Mouse (Mus musculus): ENCODE measurements around the gene Atg16l1. TPM values are rescaled to one million over a fixed set of nuclear protein-coding genes. Genes with fewer than 3 reads are reported as not detected.

Gene Atg16l1
- 9.1 and 12.3 TPM in 2 replicates for polyA plus RNA-seq (2012; rRNA removed)

GRCm38 (mm10) chr1:87755641-87756470 lies at the start of gene Atg16l1:
Atg16l1 (plus strand) TSS chr1:87755870.
- H3K36me3 ChIP-seq (ENCODE audit: control insufficient read depth, insufficient read depth, low read length): peaks cover 6% of the 10 kb centered on the region
- peak within 1 kb of the TSS; percentile 98 for H3K4me3 ChIP-seq (ENCODE audit: low read depth, low read length)
- TF ChIP-seq CTCF (IDR thresholded peaks at IDR 0.05; ENCODE audit: extremely low read depth, insufficient read length, insufficient replicate concordance, low read depth, low read length) (peak; percentile 47; the same call in 1 of the 2 replicates), POLR2A (IDR thresholded peaks at IDR 0.05; ENCODE audit: low read depth, low read length) (peak; percentile 76)
- peak within 1 kb of the TSS; percentile 82 for H3K27ac ChIP-seq (ENCODE audit: insufficient read depth, low read depth, low read length)
- under 1% methylated on average over 79 of the region's 79 CpGs for WGBS
- H3K27me3 ChIP-seq (ENCODE audit: control insufficient read depth, insufficient read depth, low read length): no peaks in the 10 kb centered on the region
- peaks cover 4% of the 10 kb centered on the region; the same call in 1 of the 2 replicates for H3K4me1 ChIP-seq (ENCODE audit: control insufficient read depth, insufficient read depth, insufficient read length, low read length)

- Histone ChIP-seq H3K4me1 (ENCODE audit: control insufficient read depth, insufficient read depth, insufficient read length, low read length) (no peaks in the 10 kb centered on the region), H3K27me3 (ENCODE audit: control insufficient read depth, insufficient read depth, low read length) (no peaks in the 10 kb centered on the region), H3K4me3 (ENCODE audit: low read depth, low read length) (no peak overlapping the region), H3K36me3 (ENCODE audit: control insufficient read depth, insufficient read depth, low read length) (no peaks in the 10 kb centered on the region), H3K27ac (ENCODE audit: insufficient read depth, low read depth, low read length) (no peak overlapping the region)
- TF ChIP-seq CTCF (IDR thresholded peaks at IDR 0.05; ENCODE audit: extremely low read depth, insufficient read length, insufficient replicate concordance, low read depth, low read length) (no peak), POLR2A (IDR thresholded peaks at IDR 0.05; ENCODE audit: low read depth, low read length) (no peak)
- WGBS: 81% methylated on average over 3 of the region's 3 CpGs
Observed at GRCm38 (mm10) chr1:87706361-87706760, 49.3 kb upstream of the Atg16l1 start.

- H3K4me1 ChIP-seq (ENCODE audit: control insufficient read depth, insufficient read depth, insufficient read length, low read length): no peaks in the 10 kb centered on the region
- 82% methylated on average over 6 of the region's 6 CpGs for WGBS
- H3K27me3 ChIP-seq (ENCODE audit: control insufficient read depth, insufficient read depth, low read length): no peaks in the 10 kb centered on the region
- no peak overlapping the region for H3K27ac ChIP-seq (ENCODE audit: insufficient read depth, low read depth, low read length)
- no peak overlapping the region for H3K4me3 ChIP-seq (ENCODE audit: low read depth, low read length)
- no peaks in the 10 kb centered on the region for H3K36me3 ChIP-seq (ENCODE audit: control insufficient read depth, insufficient read depth, low read length)
- TF ChIP-seq POLR2A (IDR thresholded peaks at IDR 0.05; ENCODE audit: low read depth, low read length): no peak
- no peak for TF ChIP-seq CTCF (IDR thresholded peaks at IDR 0.05; ENCODE audit: extremely low read depth, insufficient read length, insufficient replicate concordance, low read depth, low read length)
Observed at GRCm38 (mm10) chr1:87709020-87709419, 46.6 kb upstream of the Atg16l1 start.

- H3K27me3 ChIP-seq (ENCODE audit: control insufficient read depth, insufficient read depth, low read length): no peaks in the 10 kb centered on the region
- no peaks in the 10 kb centered on the region for H3K36me3 ChIP-seq (ENCODE audit: control insufficient read depth, insufficient read depth, low read length)
- H3K4me1 ChIP-seq (ENCODE audit: control insufficient read depth, insufficient read depth, insufficient read length, low read length): no peaks in the 10 kb centered on the region
- H3K27ac ChIP-seq (ENCODE audit: insufficient read depth, low read depth, low read length): no peak overlapping the region
- TF ChIP-seq POLR2A (IDR thresholded peaks at IDR 0.05; ENCODE audit: low read depth, low read length) (no peak), CTCF (IDR thresholded peaks at IDR 0.05; ENCODE audit: extremely low read depth, insufficient read length, insufficient replicate concordance, low read depth, low read length) (no peak)
- WGBS: 83% methylated on average over 7 of the region's 7 CpGs
- H3K4me3 ChIP-seq (ENCODE audit: low read depth, low read length): no peak overlapping the region
Observed at GRCm38 (mm10) chr1:87709661-87710270, 45.9 kb upstream of the Atg16l1 start.

GRCm38 (mm10) chr1:87711938-87712613 lies 43.6 kb upstream of the Atg16l1 start:
- TF ChIP-seq CTCF (IDR thresholded peaks at IDR 0.05; ENCODE audit: extremely low read depth, insufficient read length, insufficient replicate concordance, low read depth, low read length): no peak
- Histone ChIP-seq H3K36me3 (ENCODE audit: control insufficient read depth, insufficient read depth, low read length) (no peaks in the 10 kb centered on the region), H3K27me3 (ENCODE audit: control insufficient read depth, insufficient read depth, low read length) (no peaks in the 10 kb centered on the region), H3K27ac (ENCODE audit: insufficient read depth, low read depth, low read length) (no peak overlapping the region), H3K4me3 (ENCODE audit: low read depth, low read length) (no peak overlapping the region), H3K4me1 (ENCODE audit: control insufficient read depth, insufficient read depth, insufficient read length, low read length) (no peaks in the 10 kb centered on the region)
- whole genome bisulfite sequencing: 81% methylated on average over 10 of the region's 10 CpGs

GRCm38 (mm10) chr1:87712614-87712971 lies 43.1 kb upstream of the Atg16l1 start:
- Histone ChIP-seq H3K4me1 (ENCODE audit: control insufficient read depth, insufficient read depth, insufficient read length, low read length) (no peaks in the 10 kb centered on the region), H3K36me3 (ENCODE audit: control insufficient read depth, insufficient read depth, low read length) (no peaks in the 10 kb centered on the region), H3K27ac (ENCODE audit: insufficient read depth, low read depth, low read length) (no peak overlapping the region), H3K27me3 (ENCODE audit: control insufficient read depth, insufficient read depth, low read length) (no peaks in the 10 kb centered on the region), H3K4me3 (ENCODE audit: low read depth, low read length) (no peak overlapping the region)
- WGBS: 51% methylated on average over 1 of the region's 1 CpGs
- no peak for TF ChIP-seq CTCF (IDR thresholded peaks at IDR 0.05; ENCODE audit: extremely low read depth, insufficient read length, insufficient replicate concordance, low read depth, low read length)
- no peak for TF ChIP-seq POLR2A (IDR thresholded peaks at IDR 0.05; ENCODE audit: low read depth, low read length)

- Histone ChIP-seq H3K27ac (ENCODE audit: insufficient read depth, low read depth, low read length) (no peak overlapping the region), H3K4me3 (ENCODE audit: low read depth, low read length) (no peak overlapping the region), H3K36me3 (ENCODE audit: control insufficient read depth, insufficient read depth, low read length) (0 out of 2 replicates have a peak, but pooled peaks cover 1% of the 10 kb centered on the region), H3K27me3 (ENCODE audit: control insufficient read depth, insufficient read depth, low read length) (no peaks in the 10 kb centered on the region), H3K4me1 (ENCODE audit: control insufficient read depth, insufficient read depth, insufficient read length, low read length) (peaks cover 4% of the 10 kb centered on the region; the same call in 1 of the 2 replicates)
- peak; percentile 22; the same call in 1 of the 2 replicates for TF ChIP-seq CTCF (IDR thresholded peaks at IDR 0.05; ENCODE audit: extremely low read depth, insufficient read length, insufficient replicate concordance, low read depth, low read length)
- TF ChIP-seq POLR2A (IDR thresholded peaks at IDR 0.05; ENCODE audit: low read depth, low read length): no peak
- WGBS: 25% methylated on average over 8 of the region's 8 CpGs
Observed at GRCm38 (mm10) chr1:87721382-87721781, 34.3 kb upstream of the Atg16l1 start.

Measured in small intestine, adult 2 months (tissue).